Mouse (Mus musculus): ENCODE measurements around the gene Pgp.
A peak's percentile ranks its signal among the peaks of the same experiment; 100 is the strongest.

DNA sequence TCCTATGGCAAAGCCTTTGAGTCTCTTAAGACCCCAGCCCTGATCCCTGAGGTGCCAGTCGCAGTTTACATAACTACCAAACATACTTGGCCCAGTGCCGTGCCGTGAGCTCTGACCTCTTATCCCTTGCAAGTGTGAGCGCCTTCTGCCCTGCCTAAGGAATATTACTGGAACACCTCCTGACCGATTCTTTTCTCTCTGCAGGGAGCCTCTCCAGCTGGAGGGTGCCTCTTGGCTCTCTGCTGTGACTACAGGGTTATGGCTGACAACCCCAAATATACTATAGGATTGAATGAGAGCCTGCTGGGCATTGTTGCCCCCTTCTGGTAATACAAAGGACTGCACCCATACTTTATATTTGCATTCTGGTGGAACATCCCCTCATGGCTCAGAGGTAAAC is 33.2 kb upstream of the Pgp start:
- TF ChIP-seq POLR2A (IDR thresholded peaks at IDR 0.05; ENCODE audit: insufficient read depth, low read depth, low read length) = no peak
- TF ChIP-seq CTCF (IDR thresholded peaks at IDR 0.05) = peak; percentile 94
- no peak for TF ChIP-seq EP300 (IDR thresholded peaks at IDR 0.05; ENCODE audit: insufficient read depth, low read depth, low read length)

Data from heart, adult 2 months (tissue).